Mouse (Mus musculus): ENCODE measurements around the gene Prph. TPM values are rescaled to one million over a fixed set of nuclear protein-coding genes. Genes with fewer than 3 reads are reported as not detected.
A peak's percentile ranks its signal among the peaks of the same experiment; 100 is the strongest.
"Not testable (repeated sequence)": the region's sequence is repeated elsewhere in the genome, so short reads cannot be mapped to it uniquely, and the experiment has no call there.

The Prph gene
- total and polyA plus RNA-seq, 2 experiments from 2014 or later: 50.0 to 62.6 TPM

GRCm38 (mm10) chr15:99038797-99039196, 16.2 kb upstream of the Prph start:
- DNase-seq (ENCODE audit: low spot score): no peak
- no peak overlapping the region for H3K4me2 ChIP-seq (ENCODE audit: low read depth, low read length)
- WGBS: 93% methylated on average over 5 of the region's 5 CpGs
- H3K9ac ChIP-seq (replicated peaks; ENCODE audit: low read length): no peak overlapping the region
- H3K4me1 ChIP-seq (ENCODE audit: insufficient read depth, low read length): 0 out of 2 replicates have a peak, but pooled peaks cover 3% of the 10 kb centered on the region
- no peaks in the 10 kb centered on the region for H3K27me3 ChIP-seq (ENCODE audit: insufficient read depth, low read length)
- no peaks in the 10 kb centered on the region for H3K36me3 ChIP-seq (ENCODE audit: insufficient read depth, low read length)
- no peak for ATAC-seq
- no peak overlapping the region for H3K4me3 ChIP-seq (ENCODE audit: low read length)
- no peak overlapping the region for H3K27ac ChIP-seq
- TF ChIP-seq CTCF (IDR thresholded peaks at IDR 0.05; ENCODE audit: low read depth): no peak
- H3K9me3 ChIP-seq (ENCODE audit: low read length): no peaks in the 10 kb centered on the region

GRCm38 (mm10) chr15:99039306-99039705, 15.7 kb upstream of the Prph start:
- H3K4me2 ChIP-seq (ENCODE audit: low read depth, low read length): no peak overlapping the region
- no peaks in the 10 kb centered on the region for H3K27me3 ChIP-seq (ENCODE audit: insufficient read depth, low read length)
- no peak overlapping the region for H3K27ac ChIP-seq
- H3K4me1 ChIP-seq (ENCODE audit: insufficient read depth, low read length): 0 out of 2 replicates have a peak, but pooled peaks cover 3% of the 10 kb centered on the region
- no peak overlapping the region for H3K9ac ChIP-seq (replicated peaks; ENCODE audit: low read length)
- WGBS: 75% methylated on average over 4 of the region's 4 CpGs
- DNase-seq (ENCODE audit: low spot score) (no peak), ATAC-seq (no peak)
- no peaks in the 10 kb centered on the region for H3K36me3 ChIP-seq (ENCODE audit: insufficient read depth, low read length)
- no peak for TF ChIP-seq CTCF (IDR thresholded peaks at IDR 0.05; ENCODE audit: low read depth)
- H3K9me3 ChIP-seq (ENCODE audit: low read length): no peaks in the 10 kb centered on the region
- H3K4me3 ChIP-seq (ENCODE audit: low read length): no peak overlapping the region

DNA sequence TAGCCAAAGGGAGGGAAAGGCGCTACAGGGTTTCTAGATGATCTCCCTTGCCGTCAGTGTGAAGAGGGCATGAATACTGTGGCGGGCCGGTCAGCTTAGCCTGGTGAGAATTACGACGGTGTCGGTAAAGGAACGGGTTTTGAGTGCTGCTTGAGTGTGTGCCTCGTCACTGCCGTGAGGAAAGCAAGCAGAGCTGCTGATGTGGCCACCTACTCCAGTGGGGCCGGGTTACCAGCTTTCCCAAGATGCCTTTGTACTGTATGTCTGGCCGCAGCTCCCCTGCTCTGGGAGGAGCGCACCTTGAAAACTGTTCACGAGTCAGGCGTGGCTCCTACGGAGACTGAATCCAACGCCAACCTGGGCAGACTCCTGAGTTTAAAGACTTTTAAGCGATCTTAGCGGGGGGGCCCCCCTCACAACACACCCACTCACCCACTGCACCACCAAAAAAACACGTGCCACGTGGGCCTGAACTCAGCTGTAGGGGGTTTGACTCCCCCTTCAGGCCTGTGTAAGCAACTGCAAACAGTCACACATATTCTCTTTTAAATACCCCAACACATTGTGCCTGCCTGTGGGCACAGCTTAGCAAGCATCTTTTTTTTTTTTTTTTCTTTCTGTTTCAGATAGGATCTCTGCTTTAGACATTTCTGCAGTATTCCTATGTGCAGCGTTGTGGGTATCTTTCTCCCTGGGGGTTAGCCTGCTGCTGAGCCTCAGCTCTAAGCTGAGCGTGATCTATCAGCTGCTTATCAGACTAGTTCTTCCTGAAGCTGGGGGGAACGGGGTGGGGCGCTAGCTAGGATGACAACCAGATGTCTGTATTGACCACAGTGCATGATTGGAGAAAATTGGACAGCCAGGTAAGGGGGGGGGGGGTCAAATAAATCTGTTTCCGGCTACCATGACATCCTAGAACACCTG, 14.7 kb upstream of the Prph start:
- Histone ChIP-seq H3K36me3 (ENCODE audit: insufficient read depth, low read length) (no peaks in the 10 kb centered on the region), H3K9me3 (ENCODE audit: low read length) (no peaks in the 10 kb centered on the region), H3K27me3 (ENCODE audit: insufficient read depth, low read length) (no peaks in the 10 kb centered on the region), H3K27ac (no peak overlapping the region), H3K9ac (replicated peaks; ENCODE audit: low read length) (no peak overlapping the region), H3K4me2 (ENCODE audit: low read depth, low read length) (0 out of 2 replicates have a peak overlapping the region, but pooled peaks have one; percentile 2), H3K4me3 (ENCODE audit: low read length) (no peak overlapping the region), H3K4me1 (ENCODE audit: insufficient read depth, low read length) (0 out of 2 replicates have a peak, but pooled peaks cover 3% of the 10 kb centered on the region)
- WGBS: 71% methylated on average over 26 of the region's 26 CpGs
- no peak for ATAC-seq
- DNase-seq (ENCODE audit: low spot score): peak; percentile 40
- peak; percentile 48 for TF ChIP-seq CTCF (IDR thresholded peaks at IDR 0.05; ENCODE audit: low read depth)

DNA sequence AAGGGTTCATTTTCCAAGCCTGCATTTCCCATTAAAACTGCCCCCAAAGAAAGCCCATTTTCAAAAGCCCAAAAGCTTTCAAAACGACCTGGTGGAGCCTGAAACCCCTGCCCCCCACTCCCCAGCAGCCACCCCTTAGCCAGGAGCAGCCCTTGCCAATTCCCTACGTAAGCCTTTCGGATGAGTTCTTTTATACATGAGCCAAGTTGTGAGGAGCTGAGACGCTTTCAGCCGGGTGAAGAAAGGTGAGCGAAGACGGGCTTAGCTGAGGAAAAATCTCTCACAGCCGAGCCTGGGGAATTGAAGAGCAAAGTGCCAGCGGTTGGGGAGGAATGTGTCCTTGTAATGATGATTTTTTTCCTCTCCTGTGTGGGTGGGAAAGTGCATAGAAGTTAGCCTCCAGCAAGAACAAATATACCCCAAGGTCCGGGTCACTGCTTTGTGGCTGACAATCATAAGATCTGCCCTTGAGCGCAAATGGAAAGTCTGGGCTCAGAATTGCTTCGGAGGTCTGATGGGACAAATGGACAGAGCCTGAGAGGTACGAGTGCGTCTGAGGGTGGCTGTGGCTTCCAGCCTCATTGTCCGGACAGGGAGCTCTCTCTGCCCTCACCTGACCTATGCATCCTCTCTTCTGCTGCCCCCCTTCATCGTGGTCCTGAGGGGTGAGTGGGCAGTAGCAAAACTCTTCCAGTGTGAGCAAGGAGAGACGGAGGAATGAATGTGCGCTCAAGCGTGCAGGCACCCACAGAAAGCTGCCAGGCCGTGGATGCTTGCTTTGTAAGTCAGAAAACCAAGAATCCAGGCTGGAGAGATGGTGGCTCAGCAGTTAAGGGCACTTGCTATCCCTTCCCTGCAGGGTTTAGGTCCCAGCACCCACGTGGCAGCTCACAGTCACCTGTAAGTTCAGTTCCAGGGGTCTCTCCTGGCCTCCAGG, 13.8 kb upstream of the Prph start:
- Histone ChIP-seq H3K4me1 (ENCODE audit: insufficient read depth, low read length) (0 out of 2 replicates have a peak, but pooled peaks cover 3% of the 10 kb centered on the region), H3K36me3 (ENCODE audit: insufficient read depth, low read length) (no peaks in the 10 kb centered on the region), H3K9ac (replicated peaks; ENCODE audit: low read length) (no peak overlapping the region), H3K27me3 (ENCODE audit: insufficient read depth, low read length) (no peaks in the 10 kb centered on the region), H3K27ac (no peak overlapping the region), H3K4me3 (ENCODE audit: low read length) (no peak overlapping the region), H3K9me3 (ENCODE audit: low read length) (no peaks in the 10 kb centered on the region), H3K4me2 (ENCODE audit: low read depth, low read length) (peak overlapping the region; percentile 2; the same call in 1 of the 2 replicates)
- no peak for ATAC-seq
- peak; percentile 39 for DNase-seq (ENCODE audit: low spot score)
- 30% methylated on average over 21 of the region's 21 CpGs for WGBS
- no peak for TF ChIP-seq CTCF (IDR thresholded peaks at IDR 0.05; ENCODE audit: low read depth)

GRCm38 (mm10) chr15:99042334-99042733, 12.6 kb upstream of the Prph start:
- H3K4me3 ChIP-seq (ENCODE audit: low read length): no peak overlapping the region
- no peaks in the 10 kb centered on the region for H3K27me3 ChIP-seq (ENCODE audit: insufficient read depth, low read length)
- 0 out of 2 replicates have a peak, but pooled peaks cover 3% of the 10 kb centered on the region for H3K4me1 ChIP-seq (ENCODE audit: insufficient read depth, low read length)
- H3K9ac ChIP-seq (replicated peaks; ENCODE audit: low read length): no peak overlapping the region
- ATAC-seq: no peak
- H3K9me3 ChIP-seq (ENCODE audit: low read length): no peaks in the 10 kb centered on the region
- no peak for TF ChIP-seq CTCF (IDR thresholded peaks at IDR 0.05; ENCODE audit: low read depth)
- H3K27ac ChIP-seq: no peak overlapping the region
- WGBS: 88% methylated on average over 5 of the region's 5 CpGs
- no peak overlapping the region for H3K4me2 ChIP-seq (ENCODE audit: low read depth, low read length)
- DNase-seq (ENCODE audit: low spot score): no peak
- H3K36me3 ChIP-seq (ENCODE audit: insufficient read depth, low read length): no peaks in the 10 kb centered on the region

- Histone ChIP-seq H3K9ac (replicated peaks; ENCODE audit: low read length) (no peak overlapping the region), H3K9me3 (ENCODE audit: low read length) (no peaks in the 10 kb centered on the region), H3K27ac (no peak overlapping the region), H3K4me1 (ENCODE audit: insufficient read depth, low read length) (0 out of 2 replicates have a peak, but pooled peaks cover 3% of the 10 kb centered on the region), H3K4me2 (ENCODE audit: low read depth, low read length) (no peak overlapping the region), H3K4me3 (ENCODE audit: low read length) (no peak overlapping the region), H3K36me3 (ENCODE audit: insufficient read depth, low read length) (no peaks in the 10 kb centered on the region), H3K27me3 (ENCODE audit: insufficient read depth, low read length) (no peaks in the 10 kb centered on the region)
- DNase-seq (ENCODE audit: low spot score) (no peak), ATAC-seq (no peak)
- no peak for TF ChIP-seq CTCF (IDR thresholded peaks at IDR 0.05; ENCODE audit: low read depth)
- 57% methylated on average over 3 of the region's 3 CpGs for WGBS
Observed at GRCm38 (mm10) chr15:99044854-99045253, 10.1 kb upstream of the Prph start.

DNA sequence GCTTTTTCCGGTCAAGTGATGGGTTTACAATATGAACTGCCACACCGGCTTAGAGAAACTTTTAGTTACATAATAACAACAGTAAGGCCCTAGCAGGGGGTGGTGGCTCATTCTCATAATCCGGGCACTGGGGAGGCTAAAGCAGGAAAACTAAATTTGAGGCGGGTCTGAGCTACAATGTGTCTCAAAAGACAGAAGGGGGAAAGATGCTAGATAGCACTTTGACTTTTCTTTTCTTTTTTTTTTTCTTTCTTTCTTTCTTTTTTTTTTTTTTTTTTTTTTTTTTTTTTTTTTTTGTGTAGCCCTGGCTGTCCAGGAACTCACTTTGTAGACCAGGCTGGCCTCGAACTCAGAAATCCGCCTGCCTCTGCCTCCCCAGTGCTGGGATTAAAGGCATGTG, 9.2 kb upstream of the Prph start:
- not testable (repeated sequence) for H3K9ac ChIP-seq (replicated peaks; ENCODE audit: low read length); H3K9me3 ChIP-seq (ENCODE audit: low read length); ATAC-seq; H3K27me3 ChIP-seq (ENCODE audit: insufficient read depth, low read length); H3K4me3 ChIP-seq (ENCODE audit: low read length); H3K4me2 ChIP-seq (ENCODE audit: low read depth, low read length); H3K4me1 ChIP-seq (ENCODE audit: insufficient read depth, low read length); H3K27ac ChIP-seq; DNase-seq (ENCODE audit: low spot score); H3K36me3 ChIP-seq (ENCODE audit: insufficient read depth, low read length)
- 83% methylated on average over 6 of the region's 6 CpGs for WGBS

Measured in hindbrain, postnatal 0 days (tissue).